Comparison of ENCODE assay signal across 7 mouse cellular contexts in genomic region chrX:38251851-38252571, GRCm38 (mm10). TPM values are rescaled to one million over a fixed set of nuclear protein-coding genes. Genes with fewer than 3 reads are reported as not detected.
DNase-seq lines count a peak whose midpoint lies in the region; ATAC-seq and TF ChIP-seq lines count a peak whose summit lies in the region.

Tmem255a (minus strand) TSS chrX:38252439.

- H3K36me3 ChIP-seq in ES-Bruce4 (ENCODE audit: control insufficient read depth, insufficient read depth, low read length, poor library complexity, severe bottlenecking) = no peaks in the 10 kb centered on the region
- H3K36me3 ChIP-seq in heart, embryonic 11.5 days (ENCODE audit: control insufficient read depth, insufficient read depth, low read length) = no peaks in the 10 kb centered on the region
- H3K36me3 ChIP-seq in lung, embryonic 16.5 days (ENCODE audit: control insufficient read depth, insufficient read depth, low read length) = no peaks in the 10 kb centered on the region

- WGBS in heart, embryonic 11.5 days (ENCODE audit: insufficient replicate concordance) = 19% methylated on average over 27 of the region's 27 CpGs
- 19% methylated on average over 21 of the region's 27 CpGs for WGBS in lung, embryonic 16.5 days

- TF ChIP-seq POLR2A in ES-Bruce4 (IDR thresholded peaks at IDR 0.05; ENCODE audit: insufficient read depth, low read length) = no peak
- TF ChIP-seq POLR2A in cortical plate, adult 2 months (IDR thresholded peaks at IDR 0.05; ENCODE audit: extremely low read depth, insufficient read depth, low read length) = peak; percentile 50; the same call in 1 of the 2 replicates

- no peak for TF ChIP-seq EP300 in ES-Bruce4 (IDR thresholded peaks at IDR 0.05; ENCODE audit: insufficient read depth, low read depth, low read length)

- H3K9me3 ChIP-seq in ES-Bruce4 (replicated peaks; ENCODE audit: control insufficient read depth, insufficient read depth, low read length, poor library complexity, severe bottlenecking) = no peaks in the 10 kb centered on the region
- no peaks in the 10 kb centered on the region for H3K9me3 ChIP-seq in heart, embryonic 11.5 days (replicated peaks; ENCODE audit: control insufficient read depth, low read length)
- no peaks in the 10 kb centered on the region for H3K9me3 ChIP-seq in lung, embryonic 16.5 days (ENCODE audit: control insufficient read depth, low read length)

- peak; percentile 49 for DNase-seq in CD4-positive helper T cell, adult 2 months (ENCODE audit: low read depth, low spot score)
- peak; percentile 26 to 49 for DNase-seq in kidney, postnatal 4 days
- DNase-seq in right cerebral cortex, postnatal 25 days = peak; percentile 9

- H3K27ac ChIP-seq in ES-Bruce4 (ENCODE audit: insufficient read depth, low read length) = no peak within 1 kb of the TSS
- no peak within 1 kb of the TSS for H3K27ac ChIP-seq in cortical plate, adult 2 months (ENCODE audit: insufficient read depth, low read length)
- no peak within 1 kb of the TSS for H3K27ac ChIP-seq in heart, embryonic 11.5 days (ENCODE audit: low read depth, low read length)
- H3K27ac ChIP-seq in lung, embryonic 16.5 days (ENCODE audit: low read length) = no peak within 1 kb of the TSS

- H3K4me3 ChIP-seq in ES-Bruce4 (ENCODE audit: low read depth, low read length) = peak within 1 kb of the TSS; percentile 21
- H3K4me3 ChIP-seq in cortical plate, adult 2 months (ENCODE audit: insufficient read depth, low read length) = peak within 1 kb of the TSS; percentile 56
- peak within 1 kb of the TSS; percentile 36 for H3K4me3 ChIP-seq in heart, embryonic 11.5 days (ENCODE audit: low read depth, low read length)
- H3K4me3 ChIP-seq in lung, embryonic 16.5 days (ENCODE audit: low read length) = peak within 1 kb of the TSS; percentile 49

- no peaks in the 10 kb centered on the region for H3K4me1 ChIP-seq in ES-Bruce4 (ENCODE audit: control insufficient read depth, insufficient read depth, low read length)
- H3K4me1 ChIP-seq in cortical plate, adult 2 months (ENCODE audit: control insufficient read depth, insufficient read depth, low read length) = no peaks in the 10 kb centered on the region
- H3K4me1 ChIP-seq in heart, embryonic 11.5 days (ENCODE audit: control insufficient read depth, insufficient read depth, low read length) = no peaks in the 10 kb centered on the region
- H3K4me1 ChIP-seq in lung, embryonic 16.5 days (replicated peaks; ENCODE audit: control insufficient read depth, insufficient read depth, low read length) = no peaks in the 10 kb centered on the region

- no peak for TF ChIP-seq CTCF in ES-Bruce4 (IDR thresholded peaks at IDR 0.05; ENCODE audit: low read depth, low read length)
- TF ChIP-seq CTCF in cortical plate, adult 2 months (IDR thresholded peaks at IDR 0.05; ENCODE audit: extremely low read depth, insufficient read depth, low read length) = no peak

- peak within 1 kb of the TSS; percentile 73 for H3K4me2 ChIP-seq in heart, embryonic 11.5 days
- peak within 1 kb of the TSS; percentile 62 for H3K4me2 ChIP-seq in lung, embryonic 16.5 days (ENCODE audit: low read depth, low read length)

- H3K9ac ChIP-seq in ES-Bruce4 (ENCODE audit: low read depth, poor library complexity, severe bottlenecking) = no peak within 1 kb of the TSS
- no peak within 1 kb of the TSS for H3K9ac ChIP-seq in heart, embryonic 11.5 days (ENCODE audit: low read depth, low read length)
- H3K9ac ChIP-seq in lung, embryonic 16.5 days (ENCODE audit: low read length) = no peak within 1 kb of the TSS

- peaks cover 3% of the 10 kb centered on the region for H3K27me3 ChIP-seq in ES-Bruce4 (ENCODE audit: control insufficient read depth, insufficient read depth, low read length, poor library complexity, severe bottlenecking)
- H3K27me3 ChIP-seq in heart, embryonic 11.5 days (ENCODE audit: control insufficient read depth, insufficient read depth, low read length) = peaks cover 2% of the 10 kb centered on the region; the same call in 1 of the 2 replicates
- H3K27me3 ChIP-seq in lung, embryonic 16.5 days (ENCODE audit: control insufficient read depth, insufficient read depth, low read depth, low read length) = no peaks in the 10 kb centered on the region

- no peak; the same call in 1 of the 2 replicates for ATAC-seq in heart, embryonic 11.5 days (replicated peaks; ENCODE audit: insufficient number of reproducible peaks, low FRiP score, low TSS enrichment)
- ATAC-seq in lung, embryonic 16.5 days (ENCODE audit: low read depth) = peak; percentile 84

RNA-seq across cellular contexts. Expression of gene Tmem255a, which starts in this region (rescaled TPM):
- not detected in 2 replicates for polyA plus RNA-seq in ES-Bruce4 (2011; ENCODE audit: insufficient read depth, insufficient read length, low read depth, missing spikeins)
- polyA plus RNA-seq in cortical plate, adult 2 months (2012; rRNA removed) = 8.8 and 10.1 TPM in 2 replicates
- 22.6 and 23.9 TPM in 2 replicates for polyA plus RNA-seq in heart, embryonic 11.5 days (2014; fragmentation: Nextera tagmentation; extraction: Ambion mirVana)
- polyA plus RNA-seq in lung, embryonic 16.5 days (2015; fragmentation: Nextera tagmentation; extraction: Ambion mirVana) = 23.0 and 24.5 TPM in 2 replicates
